Mouse (Mus musculus) ES-Bruce4 (cell line): ENCODE measurements around the gene Cops9. TPM values are rescaled to one million over a fixed set of nuclear protein-coding genes. Genes with fewer than 3 reads are reported as not detected.

Experiments used
- H3K27ac ChIP-seq: 2 replicates; pipeline ENCODE4 v1.5.1; 2012; ENCODE audit warnings: low read length, inconsistent platforms; ENCODE audit not compliant: insufficient read depth
- H3K27me3 ChIP-seq: 2 replicates; pipeline ENCODE4 v1.6.1; 2012; ENCODE audit warnings: mild to moderate bottlenecking, low read length, inconsistent platforms; ENCODE audit not compliant: control insufficient read depth, poor library complexity, insufficient read depth, severe bottlenecking
- H3K36me3 ChIP-seq: 2 replicates; pipeline ENCODE4 v1.6.1; 2012; ENCODE audit warnings: inconsistent platforms, mild to moderate bottlenecking, low read length, moderate library complexity; ENCODE audit not compliant: control insufficient read depth, poor library complexity, insufficient read depth, severe bottlenecking
- H3K4me1 ChIP-seq: one replicate; pipeline ENCODE4 v1.8.1; 2011; ENCODE audit warnings: low read length; ENCODE audit not compliant: control insufficient read depth, insufficient read depth
- H3K4me3 ChIP-seq: 2 replicates; pipeline ENCODE4 v1.5.1; 2011; ENCODE audit warnings: low read depth, mild to moderate bottlenecking, low read length
- H3K9ac ChIP-seq: 2 replicates; pipeline ENCODE4 v1.6.1; 2012; ENCODE audit warnings: low read depth, mild to moderate bottlenecking, inconsistent platforms; ENCODE audit not compliant: poor library complexity, severe bottlenecking
- H3K9me3 ChIP-seq: replicated peaks from 2 replicates; pipeline ENCODE4 v1.6.1; 2012; ENCODE audit warnings: mild to moderate bottlenecking, low read length, inconsistent platforms; ENCODE audit not compliant: control insufficient read depth, poor library complexity, insufficient read depth, severe bottlenecking
- CTCF ChIP-seq: IDR thresholded peaks from one replicate; pipeline ENCODE4 v1.8.1; 2011; ENCODE audit warnings: low read depth, low read length
- EP300 ChIP-seq: IDR thresholded peaks from 2 replicates; pipeline ENCODE4 v1.6.1; 2011; ENCODE audit warnings: low read depth, low read length; ENCODE audit not compliant: insufficient read depth
- POLR2A ChIP-seq: IDR thresholded peaks from one replicate; pipeline ENCODE4 v1.8.1; 2011; ENCODE audit warnings: low read length; ENCODE audit not compliant: insufficient read depth
- polyA plus RNA-seq: library from polyadenylated mRNA; stranded (reverse); fragments of >200 nt; gene quantifications from 2 replicates; pipeline ENCODE4 v1.2.4, GENCODE M21; 2011; ENCODE audit warnings: low read depth; ENCODE audit not compliant: missing spikeins, insufficient read depth, insufficient read length

Gene Cops9
- polyA plus RNA-seq, 1 experiment: 107 TPM

- Histone ChIP-seq H3K27me3 (no peaks in the 10 kb centered on the region), H3K9me3 (no peaks in the 10 kb centered on the region), H3K27ac (no peak overlapping the region), H3K36me3 (no peaks in the 10 kb centered on the region), H3K9ac (no peak overlapping the region), H3K4me1 (no peaks in the 10 kb centered on the region), H3K4me3 (no peak overlapping the region)
- TF ChIP-seq EP300: no peak
These were observed 28.6 kb downstream of the Cops9 start for GRCm38 (mm10) chr1:92613175-92613574.

- no peak overlapping the region for H3K27ac ChIP-seq
- no peaks in the 10 kb centered on the region for H3K9me3 ChIP-seq
- H3K4me3 ChIP-seq: no peak overlapping the region
- H3K4me1 ChIP-seq: no peaks in the 10 kb centered on the region
- no peaks in the 10 kb centered on the region for H3K36me3 ChIP-seq
- no peak overlapping the region for H3K9ac ChIP-seq
- no peaks in the 10 kb centered on the region for H3K27me3 ChIP-seq
- TF ChIP-seq CTCF: peak; percentile 73
- TF ChIP-seq POLR2A: no peak
These were observed 30.8 kb downstream of the Cops9 start for GRCm38 (mm10) chr1:92611008-92611407.

DNA sequence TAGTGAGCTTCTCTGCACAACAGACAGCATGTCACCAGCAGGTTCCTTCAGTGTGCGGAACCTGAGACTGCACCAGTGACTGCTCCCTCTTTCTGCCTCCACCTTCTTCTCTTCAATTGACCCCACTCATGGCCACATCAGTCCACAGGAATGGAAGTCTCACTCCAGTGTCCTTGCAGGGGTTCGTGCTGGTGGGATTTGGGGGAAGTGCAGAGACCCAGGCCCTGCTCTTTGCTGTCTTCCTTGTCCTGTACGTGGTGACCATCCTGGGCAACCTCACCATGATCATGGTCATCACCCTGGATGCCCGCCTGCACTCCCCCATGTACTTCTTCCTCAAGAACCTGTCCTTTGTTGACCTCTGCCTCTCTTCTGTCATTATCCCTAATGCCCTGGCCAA lies 34.1 kb downstream of the Cops9 start:
- no peak overlapping the region for H3K9ac ChIP-seq
- H3K9me3 ChIP-seq: no peaks in the 10 kb centered on the region
- no peak for TF ChIP-seq POLR2A
- TF ChIP-seq CTCF: no peak
- TF ChIP-seq EP300: no peak
- H3K4me3 ChIP-seq: no peak overlapping the region
- no peaks in the 10 kb centered on the region for H3K27me3 ChIP-seq
- H3K27ac ChIP-seq: no peak overlapping the region
- no peaks in the 10 kb centered on the region for H3K36me3 ChIP-seq
- no peaks in the 10 kb centered on the region for H3K4me1 ChIP-seq

- no peaks in the 10 kb centered on the region for H3K27me3 ChIP-seq
- H3K9ac ChIP-seq: no peak within 1 kb of the TSS
- H3K9me3 ChIP-seq: no peaks in the 10 kb centered on the region
- H3K36me3 ChIP-seq: no peaks in the 10 kb centered on the region
- TF ChIP-seq EP300: no peak
- no peak for TF ChIP-seq CTCF
- TF ChIP-seq POLR2A: no peak
- no peaks in the 10 kb centered on the region for H3K4me1 ChIP-seq
- H3K27ac ChIP-seq: no peak within 1 kb of the TSS
- H3K4me3 ChIP-seq: no peak within 1 kb of the TSS
These were observed 36.3 kb downstream of the Cops9 start, which contains the start of gene Olfr1410 for GRCm38 (mm10) chr1:92605482-92605881. Gene Olfr1410 (plus strand): TSS chr1:92605782.

DNA sequence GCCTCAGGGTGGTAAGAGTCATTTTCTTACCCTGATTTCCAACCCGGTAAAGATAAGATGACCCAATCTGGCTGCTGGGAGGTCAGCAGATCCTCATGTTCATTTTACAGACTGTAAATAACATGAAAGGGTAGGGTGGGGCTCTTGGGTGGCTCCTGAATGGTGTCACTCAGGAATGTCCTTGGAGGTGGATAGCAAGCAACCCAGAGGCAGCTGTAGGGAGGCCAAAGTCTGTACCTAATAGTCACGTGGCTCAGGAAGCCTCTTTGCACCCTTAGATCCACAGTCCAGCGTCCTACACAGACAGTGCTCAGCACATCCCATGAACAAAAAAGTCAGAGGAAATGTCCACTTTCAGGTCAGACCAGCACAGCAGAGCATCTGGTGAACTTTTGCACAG lies 45.8 kb downstream of the Cops9 start:
- Histone ChIP-seq H3K27me3 (no peaks in the 10 kb centered on the region; the same call in 1 of the 2 replicates), H3K4me3 (no peak overlapping the region)
- no peak for TF ChIP-seq EP300
- no peak for TF ChIP-seq CTCF
- TF ChIP-seq POLR2A: no peak

GRCm38 (mm10) chr1:92594111-92594510 lies 47.7 kb downstream of the Cops9 start, which contains the start of gene Olfr1411:
Gene Olfr1411 (plus strand): TSS chr1:92594411.
- Histone ChIP-seq H3K9ac (no peak within 1 kb of the TSS), H3K27me3 (no peaks in the 10 kb centered on the region; the same call in 1 of the 2 replicates), H3K9me3 (no peaks in the 10 kb centered on the region; the same call in 1 of the 2 replicates), H3K4me1 (no peaks in the 10 kb centered on the region), H3K36me3 (no peaks in the 10 kb centered on the region), H3K27ac (no peak within 1 kb of the TSS), H3K4me3 (no peak within 1 kb of the TSS)
- TF ChIP-seq CTCF: no peak
- no peak for TF ChIP-seq POLR2A
- TF ChIP-seq EP300: no peak

More for the DNA sequence above, 45.8 kb downstream of the Cops9 start:
- Histone ChIP-seq H3K9ac (no peak overlapping the region), H3K9me3 (no peaks in the 10 kb centered on the region), H3K36me3 (no peaks in the 10 kb centered on the region), H3K27ac (no peak overlapping the region), H3K4me1 (no peaks in the 10 kb centered on the region)

Other genes starting within 250 kb of the Cops9 start
- gene Ndufa10, start 168.1 kb downstream of the Cops9 start, polyA plus RNA-seq: 187 and 210 TPM in 2 replicates
- gene Olfr1416, start 156.9 kb downstream of the Cops9 start, polyA plus RNA-seq: not detected in 2 replicates
- gene Olfr1415, start 145.9 kb downstream of the Cops9 start, polyA plus RNA-seq: not detected in 2 replicates
- not detected in 2 replicates for gene Olfr1414, start 123.3 kb downstream of the Cops9 start, polyA plus RNA-seq
- not detected in 2 replicates for gene Olfr1413, start 70.7 kb downstream of the Cops9 start, polyA plus RNA-seq
- not detected in 2 replicates for gene Olfr1412, start 56.2 kb downstream of the Cops9 start, polyA plus RNA-seq
- not detected in 2 replicates for gene Olfr1411, start 47.6 kb downstream of the Cops9 start, polyA plus RNA-seq
- not detected in 2 replicates for gene Olfr1410, start 36.2 kb downstream of the Cops9 start, polyA plus RNA-seq
- not detected in 2 replicates for gene Olfr12, start 24.2 kb downstream of the Cops9 start, polyA plus RNA-seq
- gene Otos, start 6.9 kb upstream of the Cops9 start, polyA plus RNA-seq: not detected in 2 replicates
- 30.5 and 31.6 TPM in 2 replicates for gene Gpc1, start 189.7 kb upstream of the Cops9 start, polyA plus RNA-seq